Mouse (Mus musculus) limb, embryonic 15.5 days (tissue): ENCODE measurements around the gene Hoga1. TPM values are rescaled to one million over a fixed set of nuclear protein-coding genes. Genes with fewer than 3 reads are reported as not detected.

ENCODE experiments used
- ATAC-seq: fragments of 200-750 bp; cut with Nextera tagmentation; 2 replicates; pipeline ENCODE4 v1.8.0; 2017; ENCODE audit warnings: low read depth, moderate TSS enrichment; ENCODE audit not compliant: insufficient number of reproducible peaks, low FRiP score, low TSS enrichment
- H3K27ac ChIP-seq: fragments of 300-500 bp; sonication (generic); 2 replicates; pipeline ENCODE4 v1.5.1; 2015; ENCODE audit warnings: moderate library complexity, mild to moderate bottlenecking, inconsistent platforms
- H3K27me3 ChIP-seq: fragments of 300-500 bp; sonication (generic); 2 replicates; pipeline ENCODE4 v1.6.1; 2015; ENCODE audit warnings: inconsistent platforms
- H3K36me3 ChIP-seq: fragments of 300-500 bp; sonication (generic); 2 replicates; pipeline ENCODE4 v1.6.1; 2015; ENCODE audit warnings: inconsistent platforms
- H3K4me1 ChIP-seq: fragments of 300-500 bp; sonication (generic); 2 replicates; pipeline ENCODE4 v1.6.1; 2015; ENCODE audit warnings: inconsistent platforms
- H3K4me2 ChIP-seq: fragments of 300-500 bp; sonication (generic); 2 replicates; pipeline ENCODE4 v1.6.1; 2015; ENCODE audit warnings: mild to moderate bottlenecking, inconsistent platforms
- H3K4me3 ChIP-seq: fragments of 300-500 bp; sonication (generic); 2 replicates; pipeline ENCODE4 v1.5.1; 2015; ENCODE audit warnings: mild to moderate bottlenecking, inconsistent platforms
- H3K9ac ChIP-seq: fragments of 300-500 bp; sonication (generic); 2 replicates; pipeline ENCODE4 v1.6.1; 2015; ENCODE audit warnings: inconsistent platforms
- H3K9me3 ChIP-seq: fragments of 300-500 bp; sonication (generic); 2 replicates; pipeline ENCODE4 v1.6.1; 2016; ENCODE audit warnings: inconsistent platforms
- WGBS: fragments of 180-500 bp; shearing (Covaris S2); methylation state at CpG from one replicate; pipeline ENCODE4 v1.1.7; 2015; 5-methylcytosine and 5-hydroxymethylcytosine counted together
- polyA plus RNA-seq: library from polyadenylated mRNA; unstranded; fragments of >200 nt; fragmentation: Nextera tagmentation; extraction: Ambion mirVana; gene quantifications from 2 replicates; pipeline ENCODE4 v1.2.1, GENCODE M21; 2015

Hoga1 gene
- 1.0 and 1.8 TPM in 2 replicates for polyA plus RNA-seq

DNA sequence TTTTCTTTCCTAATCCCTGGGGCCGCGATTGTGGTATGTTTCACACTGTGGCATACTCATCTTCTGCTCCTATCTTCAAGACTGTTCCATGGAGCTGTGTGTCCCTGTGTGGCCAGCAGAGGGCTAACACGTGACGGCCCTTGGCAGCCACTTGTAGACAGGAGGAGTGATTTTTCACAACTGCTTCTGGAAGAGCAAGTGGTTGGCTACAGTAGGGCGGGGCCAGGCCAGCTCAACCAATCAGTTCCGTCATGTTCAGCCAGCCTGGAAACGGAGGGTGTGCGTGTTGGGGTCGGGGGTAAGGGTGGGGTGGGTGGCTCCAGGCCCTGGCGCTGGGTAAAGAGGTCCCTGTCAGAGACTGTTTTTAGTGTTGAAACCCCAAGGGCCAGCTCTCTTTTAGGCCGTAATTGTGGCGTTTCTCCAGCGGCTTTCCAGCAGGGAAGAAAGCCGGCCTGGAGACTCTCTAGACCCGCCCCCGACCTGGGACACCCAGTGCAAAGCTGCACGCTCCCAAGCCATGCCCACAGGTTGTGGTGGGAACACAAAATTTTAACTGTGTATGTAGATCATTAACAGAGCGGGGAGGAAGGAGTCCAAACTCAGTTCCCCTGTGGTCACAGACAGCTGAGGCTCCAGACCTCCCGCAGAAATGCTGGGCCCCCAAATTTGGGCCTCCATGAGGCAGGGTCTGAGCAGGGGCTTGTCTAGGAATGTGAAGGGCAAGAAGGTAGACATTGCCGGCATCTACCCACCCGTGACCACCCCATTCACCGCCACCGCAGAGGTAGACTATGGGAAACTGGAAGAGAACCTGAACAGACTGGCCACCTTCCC, at the start of gene Hoga1:
Gene Hoga1, plus strand, starts transcription at position 342 of the 834 bp plus-strand sequence.
- Histone ChIP-seq H3K27me3 (0 out of 2 replicates have a peak, but pooled peaks cover under 1% of the 10 kb centered on the region), H3K9ac (no peak within 1 kb of the TSS), H3K27ac (no peak within 1 kb of the TSS), H3K4me3 (peak within 1 kb of the TSS; percentile 38), H3K4me2 (peak within 1 kb of the TSS; percentile 52), H3K4me1 (peaks cover 12% of the 10 kb centered on the region), H3K9me3 (no peaks in the 10 kb centered on the region), H3K36me3 (no peaks in the 10 kb centered on the region)
- 20% methylated on average over 23 of the region's 23 CpGs for WGBS
- peak; percentile 78 for ATAC-seq

- no peak overlapping the region for H3K27ac ChIP-seq
- no peak for ATAC-seq
- no peak overlapping the region for H3K9ac ChIP-seq
- WGBS = 70% methylated on average over 10 of the region's 10 CpGs
- no peak overlapping the region for H3K4me3 ChIP-seq
- no peaks in the 10 kb centered on the region for H3K27me3 ChIP-seq
- H3K36me3 ChIP-seq = no peaks in the 10 kb centered on the region
- H3K9me3 ChIP-seq = no peaks in the 10 kb centered on the region
- no peak overlapping the region for H3K4me2 ChIP-seq
- peaks cover 73% of the 10 kb centered on the region for H3K4me1 ChIP-seq
Observed at GRCm38 (mm10) chr19:41997090-41997489, 48.3 kb upstream of the Hoga1 start.

GRCm38 (mm10) chr19:41998770-41999548, 46.5 kb upstream of the Hoga1 start:
- H3K27ac ChIP-seq = peak overlapping the region; percentile 85
- no peak overlapping the region for H3K4me3 ChIP-seq
- H3K27me3 ChIP-seq = no peaks in the 10 kb centered on the region
- H3K4me1 ChIP-seq = peaks cover 57% of the 10 kb centered on the region
- no peaks in the 10 kb centered on the region for H3K9me3 ChIP-seq
- no peak for ATAC-seq
- no peak overlapping the region for H3K9ac ChIP-seq
- WGBS = 74% methylated on average over 9 of the region's 9 CpGs
- H3K4me2 ChIP-seq = no peak overlapping the region
- no peaks in the 10 kb centered on the region for H3K36me3 ChIP-seq

DNA sequence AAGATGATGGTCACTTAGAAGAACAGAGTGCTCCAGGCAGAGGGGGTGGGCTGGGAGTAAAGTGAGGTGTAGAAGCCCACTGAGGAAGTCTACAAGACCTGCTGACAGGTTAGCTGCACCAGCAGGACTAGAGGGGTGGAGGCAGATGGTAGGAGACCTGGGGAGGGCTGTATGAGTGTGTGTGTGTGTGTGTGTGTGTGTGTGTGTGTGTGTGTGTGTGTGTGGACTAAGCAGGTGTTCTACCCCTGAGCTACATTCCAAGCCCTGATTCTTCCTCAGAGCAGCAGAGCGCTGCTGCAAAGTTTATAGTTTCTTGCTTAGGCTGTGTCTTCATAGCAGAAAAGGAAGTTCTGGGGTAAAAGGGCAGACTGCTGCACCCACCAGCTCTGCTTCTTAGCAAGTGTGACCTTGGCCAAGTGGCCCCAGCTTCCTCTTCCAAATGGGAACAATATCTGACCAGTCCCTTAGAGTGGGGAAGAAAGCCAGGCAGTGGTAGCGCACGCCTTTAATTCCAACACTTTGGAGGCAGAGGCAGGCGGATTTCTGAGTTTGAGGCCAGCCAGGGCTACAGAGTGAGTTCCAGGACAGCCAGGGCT, 45.6 kb upstream of the Hoga1 start:
- H3K27me3 ChIP-seq = no peaks in the 10 kb centered on the region
- ATAC-seq = no peak
- H3K4me2 ChIP-seq = no peak overlapping the region
- H3K4me1 ChIP-seq = peaks cover 62% of the 10 kb centered on the region
- H3K4me3 ChIP-seq = no peak overlapping the region
- peak overlapping the region; percentile 85 for H3K27ac ChIP-seq
- no peaks in the 10 kb centered on the region for H3K9me3 ChIP-seq
- H3K9ac ChIP-seq = no peak overlapping the region
- H3K36me3 ChIP-seq = no peaks in the 10 kb centered on the region
- 72% methylated on average over 4 of the region's 4 CpGs for WGBS

DNA sequence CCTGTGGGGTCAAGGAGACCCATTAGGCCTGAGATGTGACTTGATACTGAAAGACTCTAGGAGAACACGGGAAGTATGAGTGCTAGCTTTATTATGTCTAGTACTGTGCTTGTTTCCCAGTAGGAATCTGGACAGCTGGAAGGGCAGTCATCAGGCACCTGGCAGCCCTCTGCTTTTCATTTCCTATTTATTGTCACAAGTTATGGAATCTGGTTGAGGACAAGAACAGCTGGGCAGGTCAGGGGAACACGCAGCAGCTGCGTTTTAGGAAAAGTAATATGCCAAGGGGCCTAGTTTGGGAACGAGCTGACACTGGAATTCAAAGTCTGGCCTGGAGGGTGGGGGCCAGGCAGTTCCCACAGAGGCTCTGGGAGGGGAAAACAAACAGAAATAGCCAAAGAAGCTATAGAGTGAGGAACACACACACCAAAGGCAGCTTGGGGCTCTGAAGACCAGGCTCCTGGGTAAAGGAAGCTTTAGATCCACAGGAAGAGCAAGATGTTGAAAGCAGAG, 44.9 kb upstream of the Hoga1 start:
- no peak overlapping the region for H3K9ac ChIP-seq
- no peak overlapping the region for H3K4me2 ChIP-seq
- H3K36me3 ChIP-seq = no peaks in the 10 kb centered on the region
- H3K4me3 ChIP-seq = no peak overlapping the region
- no peaks in the 10 kb centered on the region for H3K9me3 ChIP-seq
- H3K27ac ChIP-seq = peak overlapping the region; percentile 85
- H3K27me3 ChIP-seq = no peaks in the 10 kb centered on the region
- ATAC-seq = peak; percentile 66
- 4% methylated on average over 4 of the region's 4 CpGs for WGBS
- H3K4me1 ChIP-seq = peaks cover 63% of the 10 kb centered on the region

- WGBS = 85% methylated on average over 12 of the region's 12 CpGs
- Histone ChIP-seq H3K4me1 (peaks cover 65% of the 10 kb centered on the region), H3K4me3 (no peak overlapping the region), H3K27ac (peak overlapping the region; percentile 85), H3K4me2 (no peak overlapping the region), H3K9me3 (no peaks in the 10 kb centered on the region), H3K27me3 (no peaks in the 10 kb centered on the region), H3K36me3 (no peaks in the 10 kb centered on the region), H3K9ac (no peak overlapping the region)
- no peak for ATAC-seq
Observed at GRCm38 (mm10) chr19:42001253-42001980, 44.0 kb upstream of the Hoga1 start.

- no peaks in the 10 kb centered on the region for H3K27me3 ChIP-seq
- no peak overlapping the region for H3K4me2 ChIP-seq
- no peak overlapping the region for H3K9ac ChIP-seq
- H3K36me3 ChIP-seq = no peaks in the 10 kb centered on the region
- no peaks in the 10 kb centered on the region for H3K9me3 ChIP-seq
- ATAC-seq = no peak
- H3K4me3 ChIP-seq = no peak overlapping the region
- 56% methylated on average over 6 of the region's 6 CpGs for WGBS
- no peak overlapping the region for H3K27ac ChIP-seq
- H3K4me1 ChIP-seq = peaks cover 66% of the 10 kb centered on the region
Observed at GRCm38 (mm10) chr19:42004258-42004657, 41.2 kb upstream of the Hoga1 start.

- no peak overlapping the region for H3K4me3 ChIP-seq
- H3K4me1 ChIP-seq = peaks cover 53% of the 10 kb centered on the region
- WGBS = 75% methylated on average over 3 of the region's 3 CpGs
- no peaks in the 10 kb centered on the region for H3K27me3 ChIP-seq
- ATAC-seq = no peak
- no peak overlapping the region; the same call in 1 of the 2 replicates for H3K27ac ChIP-seq
- H3K9ac ChIP-seq = no peak overlapping the region
- H3K36me3 ChIP-seq = no peaks in the 10 kb centered on the region
- H3K4me2 ChIP-seq = no peak overlapping the region
- no peaks in the 10 kb centered on the region for H3K9me3 ChIP-seq
Observed at GRCm38 (mm10) chr19:42005616-42006015, 39.8 kb upstream of the Hoga1 start.

DNA sequence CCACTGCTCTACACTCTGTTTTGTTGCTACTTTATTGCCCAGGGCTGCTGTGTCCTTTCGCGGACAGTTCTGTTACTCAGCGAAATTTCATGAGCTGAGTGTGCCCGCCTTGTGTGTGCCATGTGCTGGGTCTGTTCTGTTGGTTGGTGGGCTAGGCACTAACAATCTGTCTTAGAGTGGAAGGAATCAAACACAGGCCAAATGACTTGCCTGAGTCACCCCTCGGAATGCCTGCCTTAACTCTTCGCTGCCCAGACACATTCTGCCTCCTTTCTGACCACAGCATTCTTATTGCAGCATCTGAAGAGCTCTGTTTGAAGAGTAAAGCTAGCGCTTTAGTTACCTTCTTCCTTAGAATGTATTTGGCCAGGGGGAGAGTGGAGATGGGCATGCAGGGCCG, 38.8 kb upstream of the Hoga1 start:
- Histone ChIP-seq H3K36me3 (no peaks in the 10 kb centered on the region), H3K27ac (no peak overlapping the region), H3K4me2 (no peak overlapping the region), H3K4me3 (no peak overlapping the region), H3K4me1 (peaks cover 49% of the 10 kb centered on the region), H3K27me3 (no peaks in the 10 kb centered on the region), H3K9me3 (no peaks in the 10 kb centered on the region), H3K9ac (no peak overlapping the region)
- ATAC-seq = no peak
- WGBS = 48% methylated on average over 8 of the region's 8 CpGs

DNA sequence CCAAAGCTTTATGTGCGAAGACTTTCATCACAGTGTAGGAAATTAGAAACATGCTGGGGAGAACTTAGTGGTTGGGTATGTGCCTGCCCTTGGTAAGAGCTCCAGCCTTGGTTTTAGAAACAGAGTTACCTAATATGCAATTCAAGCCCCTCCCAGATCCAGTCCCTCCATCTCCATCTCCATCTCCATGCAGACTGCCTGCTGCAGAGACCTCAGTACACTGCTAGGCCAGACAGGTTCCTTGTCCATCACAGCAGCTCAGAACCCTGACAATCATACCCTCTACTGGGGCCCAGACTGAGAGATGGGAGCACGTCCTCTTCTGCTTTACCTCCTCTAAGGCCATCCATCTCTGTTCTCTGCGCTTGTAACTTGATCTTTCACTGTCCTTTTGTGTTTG, 36.8 kb upstream of the Hoga1 start:
- 49% methylated on average over 3 of the region's 3 CpGs for WGBS
- no peak overlapping the region for H3K9ac ChIP-seq

DNA sequence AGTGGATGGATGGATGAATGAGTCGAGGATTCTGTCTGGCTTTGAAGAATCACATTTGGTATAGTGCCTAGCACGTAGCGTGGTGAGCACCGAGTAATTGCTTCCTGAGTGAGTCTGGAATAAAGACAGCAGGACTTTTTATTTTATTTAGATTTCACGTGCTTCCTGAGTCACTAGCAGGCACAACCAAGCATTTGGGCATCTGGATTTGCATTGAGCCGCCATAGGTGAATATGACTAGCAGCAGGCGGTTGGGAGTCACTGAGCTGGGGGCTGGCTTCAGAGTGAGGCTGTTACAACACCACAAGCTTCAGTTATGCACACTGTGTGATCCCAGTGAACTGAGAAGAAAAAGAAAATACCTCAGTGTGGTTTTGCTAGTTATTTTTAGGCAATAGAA, 36.3 kb upstream of the Hoga1 start:
- Histone ChIP-seq H3K9me3 (no peaks in the 10 kb centered on the region), H3K27me3 (no peaks in the 10 kb centered on the region), H3K9ac (no peak overlapping the region), H3K36me3 (no peaks in the 10 kb centered on the region), H3K4me2 (no peak overlapping the region), H3K4me1 (peaks cover 48% of the 10 kb centered on the region), H3K4me3 (no peak overlapping the region), H3K27ac (no peak overlapping the region; the same call in 1 of the 2 replicates)
- 26% methylated on average over 7 of the region's 7 CpGs for WGBS
- ATAC-seq = no peak

More for the DNA sequence above, 36.8 kb upstream of the Hoga1 start:
- H3K27me3 ChIP-seq = no peaks in the 10 kb centered on the region
- ATAC-seq = no peak
- no peak overlapping the region for H3K4me2 ChIP-seq
- peaks cover 47% of the 10 kb centered on the region for H3K4me1 ChIP-seq
- H3K36me3 ChIP-seq = no peaks in the 10 kb centered on the region
- no peaks in the 10 kb centered on the region for H3K9me3 ChIP-seq
- H3K27ac ChIP-seq = no peak overlapping the region; the same call in 1 of the 2 replicates
- H3K4me3 ChIP-seq = no peak overlapping the region
